Mouse (Mus musculus) thymus, adult 18-20 months (tissue): Measurements from ENCODE around the gene Gphn.
"Not testable (repeated sequence)": the region's sequence is repeated elsewhere in the genome, so short reads cannot be mapped to it uniquely, and the experiment has no call there.

ENCODE experiments used
- DNase-seq, 2 experiments: peaks; one replicate each; pipeline ENCODE4 v3.0.0; 2022; ENCODE audit warnings: mixed read lengths in 2 of 2

The Gphn gene

GRCm38 (mm10) chr12:78356472-78356871 is 130.3 kb downstream of the Gphn start:
- DNase-seq, result no peak

GRCm38 (mm10) chr12:78389267-78389666 is 163.1 kb downstream of the Gphn start:
- DNase-seq, result no peak

GRCm38 (mm10) chr12:78395297-78395696 is 169.1 kb downstream of the Gphn start:
- no peak for DNase-seq

- DNase-seq, result not testable (repeated sequence)
Measured at GRCm38 (mm10) chr12:78407518-78407917, 181.3 kb downstream of the Gphn start.

GRCm38 (mm10) chr12:78522176-78522575 is 296.0 kb downstream of the Gphn start:
- no peak for DNase-seq

- no peak for DNase-seq
Measured at GRCm38 (mm10) chr12:78522804-78523394, 296.7 kb downstream of the Gphn start.

GRCm38 (mm10) chr12:78537590-78537989 is 311.4 kb downstream of the Gphn start:
- not testable (repeated sequence) for DNase-seq

GRCm38 (mm10) chr12:78550913-78551312 is 324.7 kb downstream of the Gphn start:
- no peak for DNase-seq

- no peak for DNase-seq
Measured at GRCm38 (mm10) chr12:78631816-78632215, 405.6 kb downstream of the Gphn start.

- no peak for DNase-seq
Measured at GRCm38 (mm10) chr12:78639466-78639865, 413.3 kb downstream of the Gphn start.

GRCm38 (mm10) chr12:78640086-78640485 is 413.9 kb downstream of the Gphn start:
- DNase-seq, result no peak

- DNase-seq, result no peak
Measured at GRCm38 (mm10) chr12:78641220-78641619, 415.0 kb downstream of the Gphn start.

- no peak for DNase-seq
Measured at GRCm38 (mm10) chr12:78643691-78644090, 417.5 kb downstream of the Gphn start.

- no peak for DNase-seq
Measured at GRCm38 (mm10) chr12:78645282-78645681, 419.1 kb downstream of the Gphn start.

GRCm38 (mm10) chr12:78659718-78660304 is 433.6 kb downstream of the Gphn start:
- DNase-seq, result no peak

- no peak for DNase-seq
Measured at GRCm38 (mm10) chr12:78678101-78678806, 452.1 kb downstream of the Gphn start.

- DNase-seq, result no peak
Measured at GRCm38 (mm10) chr12:78678807-78679189, 452.6 kb downstream of the Gphn start.

GRCm38 (mm10) chr12:78681048-78681447 is 454.9 kb downstream of the Gphn start:
- no peak for DNase-seq

GRCm38 (mm10) chr12:78682279-78682678 is 456.1 kb downstream of the Gphn start:
- DNase-seq, result no peak

GRCm38 (mm10) chr12:78685669-78686215 is 459.6 kb downstream of the Gphn start:
- no peak for DNase-seq

- DNase-seq, result no peak
Measured at GRCm38 (mm10) chr12:78688876-78689275, 462.7 kb downstream of the Gphn start.

- no peak for DNase-seq
Measured at GRCm38 (mm10) chr12:78691325-78691724, 465.1 kb downstream of the Gphn start, which contains the start of gene Fam71d. Gene Fam71d, plus strand, starts transcription at chr12:78691535.

- no peak for DNase-seq
Measured at GRCm38 (mm10) chr12:78693281-78693680, 467.1 kb downstream of the Gphn start.

GRCm38 (mm10) chr12:78717783-78718182 is 491.6 kb downstream of the Gphn start:
- no peak for DNase-seq
